Mouse (Mus musculus) kidney, postnatal 0 days (tissue): Measurements from ENCODE around the gene Gpr182. TPM values are rescaled to one million over a fixed set of nuclear protein-coding genes. Genes with fewer than 3 reads are reported as not detected.

Experiments
- ATAC-seq: fragments of 200-750 bp; cut with Nextera tagmentation; replicated peaks from 2 replicates; pipeline ENCODE4 v1.8.0; 2017; ENCODE audit warnings: low read depth, moderate number of reproducible peaks, moderate TSS enrichment, moderate library complexity; ENCODE audit not compliant: low FRiP score
- DNase-seq: peaks from one replicate; pipeline ENCODE4 v3.0.0-alpha.2; 2016; ENCODE audit warnings: low spot score
- H3K27ac ChIP-seq: fragments of 300-500 bp; sonication (generic); 2 replicates; pipeline ENCODE4 v1.5.1; 2014; ENCODE audit warnings: mild to moderate bottlenecking
- H3K27me3 ChIP-seq: fragments of 300-500 bp; sonication (generic); 2 replicates; pipeline ENCODE4 v1.6.1; 2014; ENCODE audit warnings: low read length, mixed read lengths; ENCODE audit not compliant: insufficient read depth
- H3K36me3 ChIP-seq: fragments of 300-500 bp; sonication (generic); 2 replicates; pipeline ENCODE4 v1.6.1; 2014; ENCODE audit warnings: low read length, mixed read lengths; ENCODE audit not compliant: insufficient read depth
- H3K4me1 ChIP-seq: fragments of 300-500 bp; sonication (generic); replicated peaks from 2 replicates; pipeline ENCODE4 v1.6.1; 2014; ENCODE audit warnings: antibody characterized with exemption, low read length, mixed read lengths; ENCODE audit not compliant: insufficient read depth
- H3K4me2 ChIP-seq: fragments of 300-500 bp; sonication (generic); 2 replicates; pipeline ENCODE4 v1.6.1; 2014; ENCODE audit warnings: mild to moderate bottlenecking, low read length, moderate library complexity, mixed read lengths
- H3K4me3 ChIP-seq: fragments of 300-500 bp; sonication (generic); replicated peaks from 2 replicates; pipeline ENCODE4 v1.5.1; 2014; ENCODE audit warnings: low read depth, low read length
- H3K9ac ChIP-seq: fragments of 300-500 bp; sonication (generic); 2 replicates; pipeline ENCODE4 v1.6.1; 2014; ENCODE audit warnings: low read depth, low read length
- H3K9me3 ChIP-seq: fragments of 300-500 bp; sonication (generic); replicated peaks from 2 replicates; pipeline ENCODE4 v1.6.1; 2016; ENCODE audit warnings: low read length, inconsistent platforms, mixed read lengths
- CTCF ChIP-seq: IDR thresholded peaks from 2 replicates; pipeline ENCODE4 v1.5.1; 2016; ENCODE audit warnings: antibody characterized with exemption, low read depth, mild to moderate bottlenecking, moderate library complexity
- WGBS: fragments of 180-500 bp; shearing (Covaris S2); extraction: QIAGEN DNeasy Blood & Tissue Kit; methylation state at CpG from one replicate; pipeline ENCODE4 v1.1.7; 2014; 5-methylcytosine and 5-hydroxymethylcytosine counted together
- polyA plus RNA-seq: library from polyadenylated mRNA; unstranded; fragments of >200 nt; fragmentation: Nextera tagmentation; extraction: Ambion mirVana; gene quantifications from 2 replicates; pipeline ENCODE4 v1.2.1, GENCODE M21; 2015

The Gpr182 gene
- polyA plus RNA-seq, 1 experiment from 2014 or later = 8.3 TPM

- Histone ChIP-seq H3K4me3 (no peak overlapping the region), H3K9me3 (no peaks in the 10 kb centered on the region), H3K4me1 (peaks cover 3% of the 10 kb centered on the region; the same call in 1 of the 2 replicates), H3K36me3 (no peaks in the 10 kb centered on the region), H3K9ac (no peak overlapping the region), H3K27me3 (no peaks in the 10 kb centered on the region), H3K4me2 (no peak overlapping the region), H3K27ac (no peak overlapping the region)
- peak; percentile 81 for DNase-seq
- TF ChIP-seq CTCF = peak; percentile 83
- whole genome bisulfite sequencing = 34% methylated on average over 5 of the region's 5 CpGs
- no peak for ATAC-seq
Measured at GRCm38 (mm10) chr10:127734434-127734833, 17.1 kb downstream of the Gpr182 start.

GRCm38 (mm10) chr10:127731397-127731796 lies 20.1 kb downstream of the Gpr182 start:
- 12% methylated on average over 5 of the region's 5 CpGs for WGBS
- Histone ChIP-seq H3K4me2 (no peak overlapping the region), H3K9me3 (no peaks in the 10 kb centered on the region), H3K4me1 (peaks cover 3% of the 10 kb centered on the region; the same call in 1 of the 2 replicates), H3K27me3 (no peaks in the 10 kb centered on the region), H3K36me3 (no peaks in the 10 kb centered on the region), H3K9ac (0 out of 2 replicates have a peak overlapping the region, but pooled peaks have one; percentile 18), H3K27ac (no peak overlapping the region), H3K4me3 (no peak overlapping the region)
- no peak for ATAC-seq
- TF ChIP-seq CTCF = no peak
- peak; percentile 61 for DNase-seq

- H3K4me2 ChIP-seq = no peak overlapping the region
- ATAC-seq = no peak
- H3K27ac ChIP-seq = no peak overlapping the region
- H3K9me3 ChIP-seq = no peaks in the 10 kb centered on the region
- no peak for DNase-seq
- H3K36me3 ChIP-seq = no peaks in the 10 kb centered on the region
- no peak overlapping the region for H3K9ac ChIP-seq
- peaks cover 3% of the 10 kb centered on the region; the same call in 1 of the 2 replicates for H3K4me1 ChIP-seq
- 30% methylated on average over 9 of the region's 9 CpGs for whole genome bisulfite sequencing
- H3K4me3 ChIP-seq = no peak overlapping the region
- H3K27me3 ChIP-seq = no peaks in the 10 kb centered on the region
- TF ChIP-seq CTCF = no peak
Measured at GRCm38 (mm10) chr10:127730933-127731310, 20.6 kb downstream of the Gpr182 start.

- H3K36me3 ChIP-seq = no peaks in the 10 kb centered on the region
- WGBS = 70% methylated on average over 11 of the region's 11 CpGs
- DNase-seq (no peak), ATAC-seq (no peak)
- no peaks in the 10 kb centered on the region for H3K9me3 ChIP-seq
- H3K4me2 ChIP-seq = no peak overlapping the region
- no peak for TF ChIP-seq CTCF
- no peaks in the 10 kb centered on the region for H3K27me3 ChIP-seq
- H3K4me1 ChIP-seq = peaks cover 3% of the 10 kb centered on the region; the same call in 1 of the 2 replicates
- H3K4me3 ChIP-seq = no peak overlapping the region
- H3K27ac ChIP-seq = no peak overlapping the region
- no peak overlapping the region for H3K9ac ChIP-seq
Measured at GRCm38 (mm10) chr10:127730285-127730932, 21.1 kb downstream of the Gpr182 start.

- H3K27ac ChIP-seq = no peak overlapping the region
- H3K4me1 ChIP-seq = peaks cover 3% of the 10 kb centered on the region; the same call in 1 of the 2 replicates
- WGBS = 77% methylated on average over 8 of the region's 8 CpGs
- H3K36me3 ChIP-seq = no peaks in the 10 kb centered on the region
- DNase-seq = no peak
- no peaks in the 10 kb centered on the region for H3K27me3 ChIP-seq
- H3K9me3 ChIP-seq = no peaks in the 10 kb centered on the region
- no peak overlapping the region for H3K4me3 ChIP-seq
- no peak overlapping the region for H3K9ac ChIP-seq
- ATAC-seq = no peak
- no peak overlapping the region for H3K4me2 ChIP-seq
- no peak for TF ChIP-seq CTCF
Measured at GRCm38 (mm10) chr10:127728437-127728836, 23.1 kb downstream of the Gpr182 start.

GRCm38 (mm10) chr10:127725136-127725535 lies 26.4 kb downstream of the Gpr182 start:
- no peaks in the 10 kb centered on the region for H3K9me3 ChIP-seq
- no peak overlapping the region for H3K9ac ChIP-seq
- DNase-seq (no peak), ATAC-seq (no peak)
- WGBS = 55% methylated on average over 4 of the region's 4 CpGs
- no peaks in the 10 kb centered on the region for H3K36me3 ChIP-seq
- no peak for TF ChIP-seq CTCF
- no peak overlapping the region for H3K27ac ChIP-seq
- 0 out of 2 replicates have a peak, but pooled peaks cover 3% of the 10 kb centered on the region for H3K27me3 ChIP-seq
- no peak overlapping the region for H3K4me2 ChIP-seq
- no peak overlapping the region for H3K4me3 ChIP-seq
- H3K4me1 ChIP-seq = no peaks in the 10 kb centered on the region; the same call in 1 of the 2 replicates
